Mouse (Mus musculus): ENCODE measurements around the gene Rhbg. TPM values are rescaled to one million over a fixed set of nuclear protein-coding genes. Genes with fewer than 3 reads are reported as not detected.
A peak's percentile ranks its signal among the peaks of the same experiment; 100 is the strongest.

Rhbg gene
- polyA plus RNA-seq, 1 experiment from 2014 or later, result 16.3 TPM

DNA sequence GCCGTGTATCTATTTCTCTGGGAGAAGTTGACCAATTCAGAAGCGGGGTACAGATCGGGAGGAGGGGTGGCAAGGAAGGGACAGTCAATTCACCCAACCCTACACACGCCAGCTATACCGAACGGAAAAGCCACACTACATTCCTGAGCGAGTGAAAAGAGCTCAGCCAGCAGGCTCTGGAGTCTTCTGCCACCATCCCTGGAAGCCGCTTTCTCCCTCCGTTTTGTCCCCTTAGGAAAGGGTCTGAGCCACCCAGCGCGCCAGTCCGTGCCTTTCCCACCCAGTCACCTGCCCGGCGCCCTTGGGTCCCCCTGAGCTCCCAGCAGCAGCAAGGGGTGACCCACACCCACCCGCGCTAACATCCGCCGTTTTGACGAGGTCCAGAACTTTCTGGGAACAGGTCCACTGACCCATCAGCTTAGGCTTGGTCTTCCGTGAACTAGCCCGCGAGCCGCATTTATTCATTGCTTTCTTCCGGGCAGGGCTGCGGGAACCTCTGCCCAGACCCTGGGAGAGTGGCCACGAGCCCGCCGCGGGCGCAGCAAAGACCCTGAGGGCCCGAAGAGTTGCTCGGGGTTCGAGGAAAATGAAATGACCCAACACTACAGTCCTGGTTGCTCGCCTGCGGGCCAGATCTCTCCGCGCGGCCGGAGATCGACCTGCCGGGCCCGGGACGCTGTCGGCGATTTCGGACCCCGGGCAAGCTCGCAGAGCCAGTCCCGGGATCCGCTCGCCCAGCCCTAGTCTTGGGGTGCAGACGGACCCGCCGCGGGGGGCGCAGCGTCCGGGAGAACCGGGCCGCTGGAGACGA, 54.1 kb downstream of the Rhbg start:
- H3K4me3 ChIP-seq (ENCODE audit: low read depth, low read length), result peak overlapping the region; percentile 25
- no peak overlapping the region for H3K9ac ChIP-seq (ENCODE audit: low read depth, low read length)
- no peaks in the 10 kb centered on the region for H3K36me3 ChIP-seq (ENCODE audit: control insufficient read depth, insufficient read depth, low read length)
- no peaks in the 10 kb centered on the region for H3K4me1 ChIP-seq (replicated peaks; ENCODE audit: control insufficient read depth, insufficient read depth, low read length)
- H3K27me3 ChIP-seq (replicated peaks; ENCODE audit: control insufficient read depth, insufficient read depth, low read length), result peaks cover 99% of the 10 kb centered on the region
- WGBS, result 2% methylated on average over 61 of the region's 61 CpGs
- H3K27ac ChIP-seq (ENCODE audit: low read depth, low read length), result no peak overlapping the region
- ATAC-seq (replicated peaks; ENCODE audit: low FRiP score) (no peak), DNase-seq (ENCODE audit: low spot score) (no peak)
- no peaks in the 10 kb centered on the region for H3K9me3 ChIP-seq (ENCODE audit: control insufficient read depth, low read length)
- peak overlapping the region; percentile 44 for H3K4me2 ChIP-seq

DNA sequence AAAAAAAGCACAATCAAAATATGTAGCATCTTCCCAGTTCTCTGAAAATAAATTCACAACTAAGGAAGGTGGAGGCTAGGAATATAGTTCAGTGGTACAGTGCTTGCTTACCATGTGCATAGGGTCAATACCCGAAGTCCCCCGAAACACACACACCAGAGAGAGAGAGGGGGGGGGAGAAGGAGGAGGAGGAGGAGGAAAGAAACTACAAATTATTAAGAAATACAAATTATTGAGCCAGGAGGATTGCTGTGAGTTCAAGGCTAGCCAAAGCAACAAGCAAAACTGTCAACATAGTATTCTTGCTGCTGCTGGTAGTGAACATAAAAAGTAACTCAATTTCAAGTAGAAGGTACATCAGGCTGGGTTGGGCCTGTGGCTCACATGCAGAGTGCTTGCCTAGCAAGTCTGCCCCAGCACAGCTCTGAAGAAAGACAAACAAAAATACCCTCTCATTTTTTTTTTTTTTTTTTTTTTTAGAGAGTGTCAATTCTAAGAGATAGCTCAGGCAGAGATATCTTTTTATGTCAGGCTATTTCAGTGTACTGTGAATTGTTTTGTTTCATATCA, 54.9 kb downstream of the Rhbg start:
- Histone ChIP-seq H3K4me2 (no peak overlapping the region), H3K27me3 (replicated peaks; ENCODE audit: control insufficient read depth, insufficient read depth, low read length) (peaks cover 95% of the 10 kb centered on the region), H3K27ac (ENCODE audit: low read depth, low read length) (no peak overlapping the region), H3K4me1 (replicated peaks; ENCODE audit: control insufficient read depth, insufficient read depth, low read length) (no peaks in the 10 kb centered on the region), H3K9ac (ENCODE audit: low read depth, low read length) (no peak overlapping the region), H3K9me3 (ENCODE audit: control insufficient read depth, low read length) (no peaks in the 10 kb centered on the region), H3K36me3 (ENCODE audit: control insufficient read depth, insufficient read depth, low read length) (no peaks in the 10 kb centered on the region), H3K4me3 (ENCODE audit: low read depth, low read length) (no peak overlapping the region)
- no peak for DNase-seq (ENCODE audit: low spot score)
- no peak for ATAC-seq (replicated peaks; ENCODE audit: low FRiP score)
- WGBS, result 56% methylated on average over 2 of the region's 2 CpGs

DNA sequence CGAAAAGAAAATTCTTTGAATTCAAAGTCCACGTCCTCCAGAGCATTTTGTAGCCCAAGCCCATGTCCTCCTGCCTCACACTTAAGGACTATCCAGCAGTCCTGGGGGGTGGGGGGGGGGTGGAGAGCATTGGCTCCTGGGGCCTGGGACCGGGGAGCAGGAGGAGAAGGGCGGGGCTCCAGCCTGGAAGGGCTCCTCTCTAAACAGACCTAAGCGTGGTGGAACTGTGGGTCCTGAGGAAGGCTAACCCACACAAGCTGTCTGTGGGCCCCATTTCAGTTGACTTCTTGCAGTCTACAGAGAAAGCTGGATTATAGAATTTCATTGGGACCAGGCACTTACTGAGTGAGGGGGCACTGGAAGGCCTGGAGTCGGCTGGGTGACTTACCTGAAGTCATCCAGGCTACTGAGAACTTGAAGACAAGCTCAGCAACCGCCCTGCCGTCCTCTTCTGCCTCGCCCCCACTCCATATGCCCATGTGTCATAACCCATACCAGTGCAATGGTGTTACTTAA, 55.9 kb downstream of the Rhbg start:
- no peak overlapping the region for H3K9ac ChIP-seq (ENCODE audit: low read depth, low read length)
- H3K27me3 ChIP-seq (replicated peaks; ENCODE audit: control insufficient read depth, insufficient read depth, low read length), result peaks cover 93% of the 10 kb centered on the region
- no peak for DNase-seq (ENCODE audit: low spot score)
- WGBS, result 4% methylated on average over 9 of the region's 9 CpGs
- ATAC-seq (replicated peaks; ENCODE audit: low FRiP score), result no peak
- no peak overlapping the region for H3K4me2 ChIP-seq
- no peaks in the 10 kb centered on the region for H3K4me1 ChIP-seq (replicated peaks; ENCODE audit: control insufficient read depth, insufficient read depth, low read length)
- H3K4me3 ChIP-seq (ENCODE audit: low read depth, low read length), result no peak overlapping the region
- no peaks in the 10 kb centered on the region for H3K36me3 ChIP-seq (ENCODE audit: control insufficient read depth, insufficient read depth, low read length)
- H3K9me3 ChIP-seq (ENCODE audit: control insufficient read depth, low read length), result no peaks in the 10 kb centered on the region
- H3K27ac ChIP-seq (ENCODE audit: low read depth, low read length), result no peak overlapping the region

DNA sequence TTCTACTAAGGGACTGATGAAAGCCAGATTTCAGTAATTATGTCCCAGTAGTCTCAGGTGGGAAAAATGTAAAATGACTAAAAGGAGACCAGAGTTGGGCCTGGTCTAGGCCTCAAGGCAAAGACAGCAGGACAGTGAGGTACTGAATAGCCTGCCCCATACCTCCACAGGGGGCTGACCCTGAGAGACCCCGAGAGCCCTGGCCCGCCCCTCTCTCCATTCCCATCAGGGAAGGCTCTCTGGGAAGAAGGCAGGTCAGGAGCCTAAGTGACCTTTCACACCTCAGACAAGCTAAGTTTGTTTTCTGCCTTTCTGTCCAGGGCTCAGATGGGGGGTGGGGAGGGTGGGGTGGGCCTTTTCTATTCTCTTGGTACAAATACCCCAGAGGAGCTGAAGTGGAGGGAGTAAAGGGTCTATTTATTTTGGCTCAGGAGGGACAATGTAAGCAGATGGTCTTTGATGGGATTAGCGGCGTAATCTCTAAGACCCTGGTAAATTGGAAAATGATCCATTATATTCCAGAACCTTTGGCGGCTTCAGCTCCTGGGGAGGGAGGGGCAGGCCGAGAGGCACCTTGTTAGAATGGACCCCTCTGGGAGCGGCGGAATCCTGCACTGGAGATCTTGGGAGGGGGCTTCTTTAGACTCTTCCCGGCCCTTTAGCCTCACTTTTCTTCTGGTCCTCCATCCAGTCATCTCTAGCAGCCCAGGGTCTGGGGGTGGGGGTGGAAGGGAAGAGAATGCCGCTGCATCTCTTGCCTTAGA, 56.6 kb downstream of the Rhbg start:
- Histone ChIP-seq H3K27ac (ENCODE audit: low read depth, low read length) (no peak overlapping the region), H3K4me1 (replicated peaks; ENCODE audit: control insufficient read depth, insufficient read depth, low read length) (no peaks in the 10 kb centered on the region), H3K9ac (ENCODE audit: low read depth, low read length) (no peak overlapping the region), H3K4me2 (no peak overlapping the region), H3K36me3 (ENCODE audit: control insufficient read depth, insufficient read depth, low read length) (no peaks in the 10 kb centered on the region), H3K4me3 (ENCODE audit: low read depth, low read length) (no peak overlapping the region), H3K27me3 (replicated peaks; ENCODE audit: control insufficient read depth, insufficient read depth, low read length) (peaks cover 92% of the 10 kb centered on the region), H3K9me3 (ENCODE audit: control insufficient read depth, low read length) (no peaks in the 10 kb centered on the region)
- no peak for ATAC-seq (replicated peaks; ENCODE audit: low FRiP score)
- no peak for DNase-seq (ENCODE audit: low spot score)
- 13% methylated on average over 9 of the region's 10 CpGs for WGBS

Small RNA genes within 50 kb of the gene (microRNA-seq; reads per million reads assigned to microRNA genes)
- not detected for gene Gm25641 (ENCODE audit: borderline number of aligned reads)
- not detected for gene Mir3093 (ENCODE audit: borderline number of aligned reads)
- gene Mir9-1 (ENCODE audit: borderline number of aligned reads), result not detected

Other genes starting within 250 kb of the Rhbg start
- gene Hapln2, start 227.1 kb downstream of the Rhbg start, polyA plus RNA-seq (2014; fragmentation: Nextera tagmentation; extraction: Ambion mirVana), result not detected in 2 replicates
- gene Gpatch4, start 211.6 kb downstream of the Rhbg start, polyA plus RNA-seq (2014; fragmentation: Nextera tagmentation; extraction: Ambion mirVana), result 60.6 and 60.7 TPM in 2 replicates
- 98.7 and 106 TPM in 2 replicates for gene Naxe, start 196.2 kb downstream of the Rhbg start, polyA plus RNA-seq (2014; fragmentation: Nextera tagmentation; extraction: Ambion mirVana)
- not detected in 2 replicates for gene Ttc24, start 176.4 kb downstream of the Rhbg start, polyA plus RNA-seq (2014; fragmentation: Nextera tagmentation; extraction: Ambion mirVana)
- 16.8 and 19.1 TPM in 2 replicates for gene Iqgap3, start 172.7 kb downstream of the Rhbg start, polyA plus RNA-seq (2014; fragmentation: Nextera tagmentation; extraction: Ambion mirVana)
- 27.6 and 28.0 TPM in 2 replicates for gene Mef2d, start 112.3 kb downstream of the Rhbg start, polyA plus RNA-seq (2014; fragmentation: Nextera tagmentation; extraction: Ambion mirVana)
- 0.31 and 1.4 TPM in 2 replicates for gene Gm38392, start 32.5 kb upstream of the Rhbg start, polyA plus RNA-seq (2014; fragmentation: Nextera tagmentation; extraction: Ambion mirVana)
- gene Tsacc, start 42.3 kb upstream of the Rhbg start, polyA plus RNA-seq (2014; fragmentation: Nextera tagmentation; extraction: Ambion mirVana), result 14.0 and 17.7 TPM in 2 replicates
- gene Cct3, start 42.4 kb upstream of the Rhbg start, polyA plus RNA-seq (2014; fragmentation: Nextera tagmentation; extraction: Ambion mirVana), result 694 and 747 TPM in 2 replicates
- gene Glmp, start 70.3 kb upstream of the Rhbg start, polyA plus RNA-seq (2014; fragmentation: Nextera tagmentation; extraction: Ambion mirVana), result 111 and 113 TPM in 2 replicates
- 2.0 TPM in 2 replicates for gene Tmem79, start 81.4 kb upstream of the Rhbg start, polyA plus RNA-seq (2014; fragmentation: Nextera tagmentation; extraction: Ambion mirVana)
- 52.0 TPM in 2 replicates for gene Smg5, start 81.6 kb upstream of the Rhbg start, polyA plus RNA-seq (2014; fragmentation: Nextera tagmentation; extraction: Ambion mirVana)
- gene Paqr6, start 109.9 kb upstream of the Rhbg start, polyA plus RNA-seq (2014; fragmentation: Nextera tagmentation; extraction: Ambion mirVana), result 5.6 and 7.0 TPM in 2 replicates
- gene Bglap3, start 118.0 kb upstream of the Rhbg start, polyA plus RNA-seq (2014; fragmentation: Nextera tagmentation; extraction: Ambion mirVana), result 0.12 and 0.40 TPM in 2 replicates
- not detected in 2 replicates for gene Bglap2, start 124.0 kb upstream of the Rhbg start, polyA plus RNA-seq (2014; fragmentation: Nextera tagmentation; extraction: Ambion mirVana)
- not detected in 2 replicates for gene Bglap, start 129.8 kb upstream of the Rhbg start, polyA plus RNA-seq (2014; fragmentation: Nextera tagmentation; extraction: Ambion mirVana)
- gene Pmf1, start 155.6 kb upstream of the Rhbg start, polyA plus RNA-seq (2014; fragmentation: Nextera tagmentation; extraction: Ambion mirVana), result 153 and 165 TPM in 2 replicates
- gene Slc25a44, start 170.4 kb upstream of the Rhbg start, polyA plus RNA-seq (2014; fragmentation: Nextera tagmentation; extraction: Ambion mirVana), result 20.6 and 20.7 TPM in 2 replicates
- gene Sema4a, start 206.5 kb upstream of the Rhbg start, polyA plus RNA-seq (2014; fragmentation: Nextera tagmentation; extraction: Ambion mirVana), result 14.3 and 19.0 TPM in 2 replicates